Mouse (Mus musculus) forebrain, embryonic 11.5 days (tissue): ENCODE results near the gene Atad2b. TPM values are rescaled to one million over a fixed set of nuclear protein-coding genes. Genes with fewer than 3 reads are reported as not detected.
A peak's percentile ranks its signal among the peaks of the same experiment; 100 is the strongest.

Experiments used
- ATAC-seq: fragments of 200-750 bp; cut with Nextera tagmentation; replicated peaks from 2 replicates; pipeline ENCODE4 v1.8.0; 2017; ENCODE audit warnings: moderate TSS enrichment; ENCODE audit not compliant: low FRiP score
- DNase-seq: peaks from one replicate; pipeline ENCODE4 v3.0.0-alpha.2; 2017; ENCODE audit warnings: low spot score
- H3K27ac ChIP-seq: fragments of 300-500 bp; sonication (generic); 2 replicates; pipeline ENCODE4 v1.5.1; 2014; ENCODE audit warnings: low read depth, low read length
- H3K27me3 ChIP-seq: fragments of 300-500 bp; sonication (generic); 2 replicates; pipeline ENCODE4 v1.6.1; 2014; ENCODE audit warnings: mild to moderate bottlenecking, low read length, mixed read lengths; ENCODE audit not compliant: control insufficient read depth, insufficient read depth
- H3K36me3 ChIP-seq: fragments of 300-500 bp; sonication (generic); 2 replicates; pipeline ENCODE4 v1.6.1; 2014; ENCODE audit warnings: mild to moderate bottlenecking, low read length, moderate library complexity, mixed read lengths; ENCODE audit not compliant: control insufficient read depth, insufficient read depth
- H3K4me1 ChIP-seq: fragments of 300-500 bp; sonication (generic); replicated peaks from 2 replicates; pipeline ENCODE4 v1.6.1; 2014; ENCODE audit warnings: low read length, mixed read lengths; ENCODE audit not compliant: control insufficient read depth, insufficient read depth
- H3K4me2 ChIP-seq: fragments of 300-500 bp; sonication (generic); 2 replicates; pipeline ENCODE4 v1.6.1; 2014; ENCODE audit warnings: low read depth, mild to moderate bottlenecking, low read length, moderate library complexity, mixed read lengths; ENCODE audit not compliant: severe bottlenecking
- H3K4me3 ChIP-seq: fragments of 300-500 bp; sonication (generic); 2 replicates; pipeline ENCODE4 v1.5.1; 2014; ENCODE audit warnings: low read depth, low read length
- H3K9ac ChIP-seq: fragments of 300-500 bp; sonication (generic); 2 replicates; pipeline ENCODE4 v1.6.1; 2014; ENCODE audit warnings: low read length
- H3K9me3 ChIP-seq: fragments of 300-500 bp; sonication (generic); 2 replicates; pipeline ENCODE4 v1.6.1; 2016; ENCODE audit warnings: low read length, mixed read lengths; ENCODE audit not compliant: control insufficient read depth
- WGBS: fragments of 180-500 bp; shearing (Covaris S2); extraction: QIAGEN DNeasy Blood & Tissue Kit; methylation state at CpG from one replicate; pipeline ENCODE4 v1.1.7; 2014; 5-methylcytosine and 5-hydroxymethylcytosine counted together
- polyA plus RNA-seq: library from polyadenylated mRNA; unstranded; fragments of >200 nt; fragmentation: Nextera tagmentation; extraction: Ambion mirVana; gene quantifications from 2 replicates; pipeline ENCODE4 v1.2.1, GENCODE M21; 2014

The Atad2b gene
- polyA plus RNA-seq: 21.2 and 22.8 TPM in 2 replicates

GRCm38 (mm10) chr12:4916994-4917804 lies at the start of gene Atad2b:
Gene Atad2b (plus strand): TSS chr12:4917353.
- WGBS: under 1% methylated on average over 79 of the region's 89 CpGs
- peak within 1 kb of the TSS; percentile 72 for H3K4me2 ChIP-seq
- no peaks in the 10 kb centered on the region for H3K27me3 ChIP-seq
- no peaks in the 10 kb centered on the region for H3K36me3 ChIP-seq
- H3K4me3 ChIP-seq: peak within 1 kb of the TSS; percentile 75
- peak within 1 kb of the TSS; percentile 99 for H3K9ac ChIP-seq
- DNase-seq (peak; percentile 98), ATAC-seq (peak; percentile 99)
- 0 out of 2 replicates have a peak, but pooled peaks cover 2% of the 10 kb centered on the region for H3K4me1 ChIP-seq
- peak within 1 kb of the TSS; percentile 94 for H3K27ac ChIP-seq
- no peaks in the 10 kb centered on the region for H3K9me3 ChIP-seq

DNA sequence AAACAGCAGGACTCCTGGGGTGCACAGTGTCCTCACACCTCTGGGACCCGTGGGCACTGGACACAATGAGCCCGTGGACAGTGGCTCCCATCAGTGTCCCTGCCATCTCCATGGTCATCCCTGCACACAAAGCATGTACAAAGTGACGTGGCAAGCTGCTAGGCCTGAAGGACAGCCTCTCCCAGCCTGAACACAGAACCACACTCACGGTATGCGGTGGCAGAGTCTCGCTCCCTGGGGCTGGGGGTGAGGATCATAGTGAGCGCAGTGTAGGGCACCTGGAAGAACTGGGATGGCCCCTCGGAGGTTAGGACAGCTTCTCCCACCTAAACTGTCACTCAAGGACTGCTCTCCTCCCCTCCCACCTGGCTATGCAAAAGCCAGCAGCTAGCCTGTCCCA lies 48.2 kb upstream of the Atad2b start:
- Histone ChIP-seq H3K27ac (no peak overlapping the region), H3K9me3 (no peaks in the 10 kb centered on the region), H3K4me2 (no peak overlapping the region), H3K4me3 (no peak overlapping the region), H3K27me3 (peaks cover 2% of the 10 kb centered on the region; the same call in 1 of the 2 replicates), H3K9ac (no peak overlapping the region), H3K4me1 (no peaks in the 10 kb centered on the region), H3K36me3 (no peaks in the 10 kb centered on the region)
- no peak for ATAC-seq
- no peak for DNase-seq
- 82% methylated on average over 8 of the region's 8 CpGs for WGBS

DNA sequence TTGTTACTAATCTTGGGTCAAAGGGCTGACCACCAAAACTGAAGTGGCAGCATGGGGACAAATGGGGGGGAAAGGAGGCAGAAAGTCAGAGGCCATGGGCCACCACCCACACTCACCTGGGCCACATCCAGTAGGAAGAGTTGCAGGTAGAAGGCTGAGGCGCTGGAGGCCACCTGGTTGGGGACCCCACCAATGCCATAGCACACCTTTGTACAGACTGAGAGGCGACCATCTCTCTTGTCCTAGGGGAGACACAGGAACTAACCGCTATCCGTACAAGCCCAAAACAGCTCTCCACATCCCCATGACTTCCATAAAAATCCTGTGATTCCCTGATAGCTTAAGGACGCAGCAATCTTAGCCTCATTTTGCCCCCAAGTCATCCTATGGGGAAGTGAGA lies 45.9 kb upstream of the Atad2b start:
- peaks cover 6% of the 10 kb centered on the region; the same call in 1 of the 2 replicates for H3K4me1 ChIP-seq
- H3K36me3 ChIP-seq: no peaks in the 10 kb centered on the region
- ATAC-seq (no peak), DNase-seq (no peak)
- no peaks in the 10 kb centered on the region for H3K9me3 ChIP-seq
- H3K4me3 ChIP-seq: no peak overlapping the region
- H3K4me2 ChIP-seq: no peak overlapping the region
- H3K9ac ChIP-seq: no peak overlapping the region
- peaks cover 2% of the 10 kb centered on the region; the same call in 1 of the 2 replicates for H3K27me3 ChIP-seq
- no peak overlapping the region for H3K27ac ChIP-seq
- 92% methylated on average over 5 of the region's 5 CpGs for WGBS

DNA sequence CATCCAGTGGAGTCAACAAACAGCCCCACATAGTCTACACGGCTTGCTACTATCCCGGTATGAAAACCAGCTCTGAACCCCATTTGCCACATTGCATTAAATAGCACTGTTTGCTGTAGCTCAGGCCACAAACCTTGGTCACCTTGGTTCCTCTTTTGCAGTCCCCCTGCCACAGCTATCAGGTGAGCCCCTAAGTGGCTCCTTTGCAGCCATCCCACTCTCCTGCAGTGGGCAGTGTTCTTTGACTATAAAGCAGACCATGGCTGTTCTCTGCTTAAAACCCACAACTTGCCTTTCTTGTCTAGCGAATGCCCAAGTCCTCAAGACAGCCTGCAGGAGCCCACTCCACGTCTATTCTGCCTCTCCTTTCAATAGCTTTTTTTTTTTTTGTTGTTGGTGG lies 44.9 kb upstream of the Atad2b start:
- no peak overlapping the region for H3K9ac ChIP-seq
- H3K36me3 ChIP-seq: no peaks in the 10 kb centered on the region
- peaks cover 6% of the 10 kb centered on the region; the same call in 1 of the 2 replicates for H3K4me1 ChIP-seq
- no peak for DNase-seq
- no peak overlapping the region for H3K4me3 ChIP-seq
- H3K4me2 ChIP-seq: no peak overlapping the region
- H3K27me3 ChIP-seq: peaks cover 2% of the 10 kb centered on the region; the same call in 1 of the 2 replicates
- H3K27ac ChIP-seq: no peak overlapping the region
- whole genome bisulfite sequencing: 60% methylated on average over 4 of the region's 4 CpGs
- ATAC-seq: no peak
- H3K9me3 ChIP-seq: no peaks in the 10 kb centered on the region

GRCm38 (mm10) chr12:4872983-4873477 lies 44.1 kb upstream of the Atad2b start:
- H3K36me3 ChIP-seq: no peaks in the 10 kb centered on the region
- ATAC-seq: no peak
- peaks cover 2% of the 10 kb centered on the region; the same call in 1 of the 2 replicates for H3K27me3 ChIP-seq
- no peak overlapping the region for H3K27ac ChIP-seq
- no peak overlapping the region for H3K4me2 ChIP-seq
- WGBS: 80% methylated on average over 5 of the region's 5 CpGs
- no peaks in the 10 kb centered on the region for H3K9me3 ChIP-seq
- H3K4me1 ChIP-seq: peaks cover 6% of the 10 kb centered on the region; the same call in 1 of the 2 replicates
- no peak overlapping the region for H3K9ac ChIP-seq
- H3K4me3 ChIP-seq: no peak overlapping the region
- DNase-seq: no peak

GRCm38 (mm10) chr12:4873531-4873930 lies 43.6 kb upstream of the Atad2b start:
- peaks cover 6% of the 10 kb centered on the region; the same call in 1 of the 2 replicates for H3K4me1 ChIP-seq
- no peak for DNase-seq
- H3K27ac ChIP-seq: no peak overlapping the region
- peak overlapping the region; percentile 33; the same call in 1 of the 2 replicates for H3K9ac ChIP-seq
- 69% methylated on average over 6 of the region's 6 CpGs for WGBS
- H3K4me3 ChIP-seq: peak overlapping the region; percentile 29
- peak overlapping the region; percentile 72; the same call in 1 of the 2 replicates for H3K4me2 ChIP-seq
- H3K9me3 ChIP-seq: no peaks in the 10 kb centered on the region
- ATAC-seq: no peak
- H3K27me3 ChIP-seq: peaks cover 2% of the 10 kb centered on the region; the same call in 1 of the 2 replicates
- H3K36me3 ChIP-seq: no peaks in the 10 kb centered on the region

GRCm38 (mm10) chr12:4874161-4874927 lies 42.8 kb upstream of the Atad2b start, which contains the start of gene Mfsd2b:
Gene Mfsd2b (minus strand): TSS chr12:4874359.
- Histone ChIP-seq H3K9me3 (no peaks in the 10 kb centered on the region), H3K27me3 (peaks cover 2% of the 10 kb centered on the region; the same call in 1 of the 2 replicates), H3K27ac (no peak within 1 kb of the TSS), H3K4me2 (peak within 1 kb of the TSS; percentile 72), H3K9ac (peak within 1 kb of the TSS; percentile 33), H3K36me3 (no peaks in the 10 kb centered on the region), H3K4me3 (peak within 1 kb of the TSS; percentile 29), H3K4me1 (peaks cover 6% of the 10 kb centered on the region; the same call in 1 of the 2 replicates)
- peak; percentile 87 for ATAC-seq
- DNase-seq: peak; percentile 84
- WGBS: 5% methylated on average over 24 of the region's 24 CpGs

GRCm38 (mm10) chr12:4875623-4876022 lies 41.5 kb upstream of the Atad2b start:
- Histone ChIP-seq H3K9me3 (no peaks in the 10 kb centered on the region), H3K4me1 (peaks cover 6% of the 10 kb centered on the region; the same call in 1 of the 2 replicates), H3K36me3 (no peaks in the 10 kb centered on the region), H3K9ac (no peak overlapping the region), H3K27ac (no peak overlapping the region), H3K4me3 (no peak overlapping the region), H3K27me3 (peaks cover 2% of the 10 kb centered on the region; the same call in 1 of the 2 replicates), H3K4me2 (no peak overlapping the region)
- DNase-seq (no peak), ATAC-seq (no peak)
- WGBS: 82% methylated on average over 8 of the region's 8 CpGs
